Mouse (Mus musculus) G1E (cell line): ENCODE measurements around the gene Cav1.

Experiments
- CTCF ChIP-seq: IDR thresholded peaks from 2 replicates; pipeline ENCODE4 v1.5.1; 2012; ENCODE audit warnings: low read depth, low read length, inconsistent platforms, mixed read lengths
- GATA1 ChIP-seq: IDR thresholded peaks from 2 replicates; pipeline ENCODE4 v1.6.1; 2012; ENCODE audit warnings: borderline replicate concordance, low read length, inconsistent platforms, mixed read lengths
- GATA2 ChIP-seq: IDR thresholded peaks from 2 replicates; pipeline ENCODE4 v1.6.1; 2012; ENCODE audit warnings: low read depth, low read length, inconsistent platforms, borderline replicate concordance
- POLR2AphosphoS5 ChIP-seq: IDR thresholded peaks from 2 replicates; pipeline ENCODE4 v1.6.1; 2012; ENCODE audit warnings: low read depth, low read length, inconsistent platforms; ENCODE audit not compliant: insufficient replicate concordance
- TAL1 ChIP-seq: conservative IDR thresholded peaks from 2 replicates; pipeline ENCODE4 v1.6.1; 2012; ENCODE audit warnings: low read depth, low read length, inconsistent platforms, mixed read lengths

GRCm38 (mm10) chr6:17258142-17258541 is 48.0 kb upstream of the Cav1 start:
- no peak for TF ChIP-seq CTCF
- no peak for TF ChIP-seq GATA1
- TF ChIP-seq GATA2: no peak
- TF ChIP-seq TAL1: no peak
- TF ChIP-seq POLR2AphosphoS5: no peak
